Mouse (Mus musculus): ENCODE measurements around the gene Dpysl5. TPM values are rescaled to one million over a fixed set of nuclear protein-coding genes. Genes with fewer than 3 reads are reported as not detected.

Gene Dpysl5
- total and polyA plus RNA-seq, 2 experiments from 2014 or later, result 290 to 315 TPM

DNA sequence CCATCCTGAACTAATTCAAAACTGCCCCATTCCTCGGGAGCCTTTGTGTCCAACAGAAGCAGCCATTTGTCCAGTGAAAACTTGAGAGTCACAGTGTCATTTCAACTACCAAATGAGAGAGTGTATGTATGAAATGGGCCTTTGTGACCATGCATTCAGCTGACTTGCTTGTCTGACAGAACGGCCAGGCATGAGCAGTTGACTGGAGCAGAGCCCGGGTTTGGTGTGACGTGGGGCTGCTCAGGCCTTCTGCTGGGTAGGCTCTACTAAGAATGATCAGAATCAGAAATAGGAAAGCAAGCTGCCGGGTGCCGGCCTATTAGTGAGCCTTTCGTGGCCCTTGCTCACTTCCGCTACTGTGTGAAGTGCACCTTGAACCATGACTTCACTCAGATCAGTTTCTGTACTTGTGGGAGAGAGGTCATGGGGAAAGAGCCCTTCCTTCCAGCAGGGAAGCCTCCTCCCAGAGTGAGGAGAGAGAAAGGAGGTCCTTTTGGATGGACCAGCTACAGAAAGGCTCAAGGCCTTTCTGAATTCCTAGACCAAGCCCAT lies 107.5 kb downstream of the Dpysl5 start:
- Histone ChIP-seq H3K27ac (ENCODE audit: low read depth, low read length) (no peak overlapping the region), H3K27me3 (ENCODE audit: insufficient read depth, low read length) (no peaks in the 10 kb centered on the region), H3K4me1 (ENCODE audit: insufficient read depth) (peaks cover 22% of the 10 kb centered on the region), H3K9ac (no peak overlapping the region), H3K9me3 (ENCODE audit: low read length) (no peaks in the 10 kb centered on the region), H3K36me3 (ENCODE audit: insufficient read depth) (no peaks in the 10 kb centered on the region), H3K4me3 (ENCODE audit: low read depth, low read length) (no peak overlapping the region), H3K4me2 (ENCODE audit: low read depth) (no peak overlapping the region)
- DNase-seq, result no peak
- ATAC-seq, result no peak
- no peak for TF ChIP-seq CTCF (IDR thresholded peaks at IDR 0.05; ENCODE audit: low read depth)
- 79% methylated on average over 8 of the region's 8 CpGs for WGBS

DNA sequence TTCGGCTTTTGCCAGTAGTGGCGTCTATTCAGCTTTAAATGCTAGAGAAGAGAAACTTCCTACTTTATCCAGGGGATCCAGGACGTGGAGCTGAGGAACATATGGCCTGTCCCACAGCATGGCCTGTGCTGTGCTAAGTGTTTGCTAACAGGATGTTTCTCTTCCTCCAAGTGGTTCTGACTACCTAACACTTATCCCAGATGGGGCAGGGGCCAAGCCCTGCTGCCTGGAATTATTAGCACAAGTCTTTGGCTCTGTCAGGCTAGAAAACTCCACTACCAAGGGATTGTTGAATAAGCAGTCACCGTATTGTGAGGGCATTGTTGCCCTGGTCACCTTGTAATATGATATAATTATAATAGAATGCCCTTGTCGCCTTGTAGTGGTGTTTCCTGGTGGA lies 111.3 kb downstream of the Dpysl5 start:
- Histone ChIP-seq H3K4me1 (ENCODE audit: insufficient read depth) (no peaks in the 10 kb centered on the region), H3K9ac (no peak overlapping the region), H3K27ac (ENCODE audit: low read depth, low read length) (no peak overlapping the region), H3K36me3 (ENCODE audit: insufficient read depth) (no peaks in the 10 kb centered on the region), H3K9me3 (ENCODE audit: low read length) (no peaks in the 10 kb centered on the region), H3K27me3 (ENCODE audit: insufficient read depth, low read length) (no peaks in the 10 kb centered on the region), H3K4me2 (ENCODE audit: low read depth) (no peak overlapping the region), H3K4me3 (ENCODE audit: low read depth, low read length) (no peak overlapping the region)
- no peak for TF ChIP-seq CTCF (IDR thresholded peaks at IDR 0.05; ENCODE audit: low read depth)
- WGBS, result 78% methylated on average over 5 of the region's 5 CpGs
- no peak for ATAC-seq
- DNase-seq, result no peak

DNA sequence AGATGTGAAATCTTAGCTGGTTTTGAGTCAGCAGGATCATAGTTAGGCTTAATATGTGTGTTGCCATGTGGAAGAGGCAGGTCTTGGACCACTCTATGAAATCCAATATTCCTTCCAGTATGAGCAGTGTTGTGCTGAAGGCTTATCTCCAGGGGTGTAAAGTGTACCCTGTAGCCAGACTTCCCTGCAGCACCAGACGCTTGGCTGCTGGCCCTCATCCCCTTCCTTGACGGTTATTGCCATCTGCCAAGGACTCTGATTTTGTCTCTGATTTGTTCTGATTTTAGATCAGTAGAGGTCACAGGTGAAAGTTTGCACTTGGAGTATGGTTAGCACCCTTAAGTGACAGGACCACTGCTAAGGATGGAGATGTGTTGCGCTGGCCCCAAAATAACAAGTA lies 111.7 kb downstream of the Dpysl5 start:
- no peak overlapping the region for H3K4me3 ChIP-seq (ENCODE audit: low read depth, low read length)
- DNase-seq (no peak), ATAC-seq (no peak)
- H3K4me1 ChIP-seq (ENCODE audit: insufficient read depth), result no peaks in the 10 kb centered on the region
- no peaks in the 10 kb centered on the region for H3K27me3 ChIP-seq (ENCODE audit: insufficient read depth, low read length)
- no peak for TF ChIP-seq CTCF (IDR thresholded peaks at IDR 0.05; ENCODE audit: low read depth)
- no peaks in the 10 kb centered on the region for H3K9me3 ChIP-seq (ENCODE audit: low read length)
- H3K27ac ChIP-seq (ENCODE audit: low read depth, low read length), result no peak overlapping the region
- H3K4me2 ChIP-seq (ENCODE audit: low read depth), result no peak overlapping the region
- H3K9ac ChIP-seq, result no peak overlapping the region
- WGBS, result 74% methylated on average over 3 of the region's 3 CpGs
- no peaks in the 10 kb centered on the region for H3K36me3 ChIP-seq (ENCODE audit: insufficient read depth)

DNA sequence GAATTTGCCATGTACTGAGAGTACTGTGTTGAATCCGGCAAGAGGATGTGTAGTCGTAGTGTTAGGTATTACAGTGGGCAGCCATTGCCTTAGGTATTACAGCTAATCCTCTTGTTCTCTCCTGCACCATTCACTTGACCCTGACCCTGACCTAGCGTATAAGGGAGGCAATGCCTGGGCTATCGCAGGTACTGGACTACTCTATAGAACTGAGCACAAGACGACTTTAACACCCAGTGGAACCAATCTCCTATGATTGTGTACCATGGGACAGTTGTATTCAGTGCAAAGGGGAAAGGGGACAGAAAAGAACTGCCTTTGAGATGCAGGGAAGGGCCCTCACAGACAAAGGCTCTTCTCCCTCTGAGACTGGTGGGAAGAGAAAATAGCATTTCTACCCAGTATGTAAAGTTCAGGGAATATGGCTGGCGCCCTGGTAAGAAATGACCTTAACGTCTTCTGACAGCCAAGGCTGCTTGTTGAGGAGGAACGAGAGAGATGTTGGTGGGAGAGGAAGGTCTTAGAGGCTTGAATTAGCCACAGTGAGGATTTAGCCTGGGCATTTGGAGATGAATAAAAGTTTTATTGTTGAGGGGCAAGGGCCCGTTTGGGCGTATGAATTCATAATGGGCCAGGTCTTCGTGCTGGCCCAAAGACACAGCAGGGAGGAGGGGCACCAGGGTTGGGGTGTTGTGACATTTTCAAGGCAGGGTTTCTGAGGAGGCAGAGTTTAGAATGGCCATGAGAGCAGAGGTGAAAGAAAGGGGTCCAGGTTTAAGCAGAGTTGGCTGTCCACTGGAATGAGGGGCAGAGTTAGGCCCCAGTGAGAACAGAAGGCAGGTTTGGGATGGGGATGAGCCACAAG lies 113.0 kb downstream of the Dpysl5 start:
- Histone ChIP-seq H3K36me3 (ENCODE audit: insufficient read depth) (no peaks in the 10 kb centered on the region), H3K4me1 (ENCODE audit: insufficient read depth) (no peaks in the 10 kb centered on the region), H3K4me3 (ENCODE audit: low read depth, low read length) (no peak overlapping the region), H3K9me3 (ENCODE audit: low read length) (no peaks in the 10 kb centered on the region), H3K4me2 (ENCODE audit: low read depth) (no peak overlapping the region), H3K27ac (ENCODE audit: low read depth, low read length) (no peak overlapping the region), H3K27me3 (ENCODE audit: insufficient read depth, low read length) (no peaks in the 10 kb centered on the region), H3K9ac (no peak overlapping the region)
- ATAC-seq, result no peak
- TF ChIP-seq CTCF (IDR thresholded peaks at IDR 0.05; ENCODE audit: low read depth), result no peak
- WGBS, result 49% methylated on average over 11 of the region's 11 CpGs
- DNase-seq, result no peak

DNA sequence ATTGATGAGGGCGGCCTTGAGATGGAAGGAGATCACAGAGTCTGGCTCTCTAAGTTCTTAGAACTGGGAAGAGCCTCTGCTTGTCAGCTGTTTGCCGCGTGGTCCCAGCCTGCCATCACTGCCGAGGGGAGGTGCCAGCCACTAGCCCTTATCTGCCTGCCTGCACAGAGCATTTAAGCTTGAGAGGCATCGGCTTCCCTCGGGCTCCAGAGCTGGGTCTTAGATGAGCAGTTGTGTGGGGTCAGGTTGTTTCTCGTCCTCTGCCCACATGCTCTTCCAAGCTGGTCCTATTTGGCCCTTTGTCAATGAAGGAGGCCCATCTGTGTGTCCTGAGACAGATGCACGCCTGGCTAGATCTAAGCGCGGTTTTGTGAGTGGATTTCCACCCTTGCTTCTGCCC lies 113.8 kb downstream of the Dpysl5 start:
- no peak for TF ChIP-seq CTCF (IDR thresholded peaks at IDR 0.05; ENCODE audit: low read depth)
- H3K4me2 ChIP-seq (ENCODE audit: low read depth), result no peak overlapping the region
- H3K36me3 ChIP-seq (ENCODE audit: insufficient read depth), result no peaks in the 10 kb centered on the region
- no peaks in the 10 kb centered on the region for H3K9me3 ChIP-seq (ENCODE audit: low read length)
- no peak; the same call in 1 of the 2 replicates for ATAC-seq
- H3K27me3 ChIP-seq (ENCODE audit: insufficient read depth, low read length), result no peaks in the 10 kb centered on the region
- no peak overlapping the region for H3K9ac ChIP-seq
- no peaks in the 10 kb centered on the region for H3K4me1 ChIP-seq (ENCODE audit: insufficient read depth)
- no peak overlapping the region for H3K4me3 ChIP-seq (ENCODE audit: low read depth, low read length)
- WGBS, result 58% methylated on average over 10 of the region's 10 CpGs
- no peak for DNase-seq
- no peak overlapping the region for H3K27ac ChIP-seq (ENCODE audit: low read depth, low read length)

DNA sequence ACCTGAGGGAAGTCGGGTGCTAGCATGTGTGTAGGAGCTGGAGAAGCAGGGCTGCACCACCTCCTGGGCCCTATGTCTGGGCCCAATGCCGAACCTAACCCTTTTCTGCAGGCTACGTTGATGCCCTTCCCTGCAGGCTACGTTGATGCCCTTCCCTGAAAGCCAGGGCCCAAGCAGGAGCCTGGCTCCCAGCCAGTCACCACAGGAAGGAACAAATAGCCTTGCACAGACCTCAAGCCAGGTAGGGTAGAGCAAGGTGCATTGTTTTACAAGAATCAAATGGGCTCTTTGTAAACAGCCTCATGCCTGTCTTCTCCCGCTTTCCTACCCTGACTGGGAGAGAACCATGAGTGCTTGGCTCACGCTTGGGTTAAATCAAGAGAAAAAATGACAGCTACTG lies 114.5 kb downstream of the Dpysl5 start:
- ATAC-seq (no peak), DNase-seq (no peak)
- Histone ChIP-seq H3K9ac (no peak overlapping the region), H3K36me3 (ENCODE audit: insufficient read depth) (no peaks in the 10 kb centered on the region), H3K4me1 (ENCODE audit: insufficient read depth) (no peaks in the 10 kb centered on the region), H3K27ac (ENCODE audit: low read depth, low read length) (no peak overlapping the region), H3K4me2 (ENCODE audit: low read depth) (no peak overlapping the region), H3K27me3 (ENCODE audit: insufficient read depth, low read length) (no peaks in the 10 kb centered on the region), H3K4me3 (ENCODE audit: low read depth, low read length) (no peak overlapping the region), H3K9me3 (ENCODE audit: low read length) (no peaks in the 10 kb centered on the region)
- 61% methylated on average over 6 of the region's 6 CpGs for WGBS
- TF ChIP-seq CTCF (IDR thresholded peaks at IDR 0.05; ENCODE audit: low read depth), result no peak

DNA sequence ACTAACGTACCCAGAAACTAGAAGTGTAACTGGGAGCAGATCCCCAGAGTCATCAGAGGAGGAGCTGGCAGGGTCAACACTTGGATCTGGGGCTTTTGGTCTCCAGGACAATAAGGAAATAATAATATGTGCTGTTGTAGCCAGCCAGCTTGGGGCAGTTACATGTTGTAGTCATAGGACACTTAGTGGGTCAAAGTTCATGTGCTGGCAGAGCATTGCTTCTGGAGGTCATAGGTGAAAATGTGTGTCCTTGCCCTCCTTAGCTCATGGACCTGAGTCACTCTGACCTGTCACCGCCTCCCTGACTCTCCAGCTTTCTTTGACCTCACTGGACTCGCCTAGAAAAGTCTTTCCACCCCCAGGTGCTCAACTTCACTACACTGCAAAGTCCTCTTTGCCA lies 122.1 kb downstream of the Dpysl5 start:
- Histone ChIP-seq H3K4me2 (ENCODE audit: low read depth) (no peak overlapping the region), H3K27me3 (ENCODE audit: insufficient read depth, low read length) (no peaks in the 10 kb centered on the region), H3K9ac (no peak overlapping the region), H3K4me1 (ENCODE audit: insufficient read depth) (no peaks in the 10 kb centered on the region), H3K4me3 (ENCODE audit: low read depth, low read length) (no peak overlapping the region), H3K9me3 (ENCODE audit: low read length) (no peaks in the 10 kb centered on the region), H3K27ac (ENCODE audit: low read depth, low read length) (no peak overlapping the region), H3K36me3 (ENCODE audit: insufficient read depth) (0 out of 2 replicates have a peak, but pooled peaks cover 3% of the 10 kb centered on the region)
- DNase-seq, result no peak
- 93% methylated on average over 3 of the region's 3 CpGs for WGBS
- no peak for TF ChIP-seq CTCF (IDR thresholded peaks at IDR 0.05; ENCODE audit: low read depth)
- no peak for ATAC-seq

All from forebrain, postnatal 0 days (tissue).